Mouse (Mus musculus): Measurements from ENCODE around the gene Tent4a. TPM values are rescaled to one million over a fixed set of nuclear protein-coding genes. Genes with fewer than 3 reads are reported as not detected.
"Not testable (repeated sequence)": the region's sequence is repeated elsewhere in the genome, so short reads cannot be mapped to it uniquely, and the experiment has no call there.

The Tent4a gene
- 9.5 and 9.7 TPM in 2 replicates for total RNA-seq (2017)

DNA sequence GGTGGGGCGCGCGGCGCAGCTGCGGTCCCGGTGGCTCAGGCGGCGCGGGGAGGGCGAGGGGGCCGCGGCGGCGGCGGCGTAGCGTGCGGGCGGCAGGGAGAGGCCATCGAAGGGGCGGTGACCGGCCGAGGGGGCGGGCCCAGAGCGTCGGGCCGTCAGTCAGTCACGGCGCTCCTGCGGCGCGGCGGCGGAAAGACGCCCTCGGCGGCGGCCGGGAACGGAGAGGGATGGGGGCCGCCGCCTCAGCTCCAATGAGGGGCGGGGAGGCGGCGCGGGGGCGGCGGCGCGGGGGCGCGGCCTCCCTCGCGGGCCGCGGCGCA is at the start of gene Tent4a:
Gene Tent4a (minus strand): TSS at position 284 of the 320 bp plus-strand sequence.
- peak; percentile 40 for ATAC-seq (ENCODE audit: extremely low read depth, insufficient number of reproducible peaks, low FRiP score, poor library complexity, severe bottlenecking)

DNA sequence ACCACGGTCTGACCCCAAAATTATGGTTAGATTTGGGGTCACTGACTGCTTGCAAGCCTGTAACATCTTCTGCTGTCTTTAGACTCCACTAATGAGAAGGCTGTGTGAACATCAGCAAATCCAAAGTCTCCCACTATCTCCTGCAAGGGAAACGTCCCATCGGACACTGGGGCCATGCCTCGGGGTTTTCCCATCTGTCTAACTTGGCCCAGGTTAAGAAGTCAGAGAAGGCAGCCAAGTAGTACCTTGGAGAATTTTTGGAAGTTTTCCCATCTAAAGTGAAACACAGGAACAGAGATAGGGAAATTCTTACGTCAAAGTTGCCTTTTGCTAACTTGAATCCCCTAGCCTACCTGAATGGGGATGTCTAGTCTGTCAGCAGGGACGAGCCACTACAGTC is 49.2 kb upstream of the Tent4a start:
- no peak for ATAC-seq (ENCODE audit: extremely low read depth, insufficient number of reproducible peaks, low FRiP score, poor library complexity, severe bottlenecking)

DNA sequence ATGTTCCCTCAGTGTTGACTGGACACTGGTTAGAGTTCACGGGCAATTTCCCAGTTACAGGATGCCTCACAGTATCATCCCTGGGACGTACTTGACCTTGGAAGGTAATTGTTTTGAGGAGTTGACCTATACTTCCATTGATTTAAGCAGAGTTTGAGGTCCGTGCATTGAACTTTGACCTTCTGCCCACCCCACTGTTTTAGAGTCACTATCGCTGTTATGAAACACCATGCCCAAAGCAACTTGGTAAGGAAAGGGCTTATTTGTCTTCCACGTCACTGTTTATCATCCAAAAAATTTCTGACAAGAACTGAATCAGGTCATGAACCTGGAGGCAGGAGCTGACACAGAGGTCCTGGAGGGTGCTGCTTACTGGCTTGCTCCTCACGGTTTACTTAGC is 48.0 kb upstream of the Tent4a start:
- no peak for ATAC-seq (ENCODE audit: extremely low read depth, insufficient number of reproducible peaks, low FRiP score, poor library complexity, severe bottlenecking)

DNA sequence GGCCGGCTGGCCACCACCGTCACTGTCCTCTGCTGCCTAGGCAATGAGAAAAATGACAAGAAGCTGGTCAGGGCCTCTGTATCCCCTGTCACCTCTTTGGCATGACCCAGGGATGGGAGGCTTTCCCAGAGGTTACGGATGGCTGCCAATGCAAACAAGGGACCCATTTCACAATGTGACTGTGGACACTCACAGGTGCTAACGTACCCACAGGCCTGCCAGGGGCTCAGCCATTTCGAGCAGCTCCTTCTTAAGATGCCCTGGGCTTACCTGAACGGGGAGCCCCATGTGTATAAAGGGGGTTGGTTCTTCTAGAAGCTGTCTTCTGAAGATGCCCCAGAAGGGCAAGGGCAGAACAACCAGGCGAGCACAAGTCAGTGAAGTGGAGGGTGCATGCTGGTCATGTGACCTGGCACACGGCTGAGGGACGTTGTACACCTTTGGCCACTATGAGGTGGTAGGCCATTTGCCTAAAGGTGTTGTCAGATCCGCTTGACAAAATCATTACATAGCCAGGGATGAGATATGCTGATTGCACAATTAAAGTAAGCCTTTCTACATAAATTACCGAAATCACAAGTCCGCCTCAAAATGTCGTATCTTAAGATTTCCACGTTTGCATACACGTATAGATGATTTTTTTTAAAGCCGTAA is 42.9 kb upstream of the Tent4a start:
- ATAC-seq (ENCODE audit: extremely low read depth, insufficient number of reproducible peaks, low FRiP score, poor library complexity, severe bottlenecking) = no peak

DNA sequence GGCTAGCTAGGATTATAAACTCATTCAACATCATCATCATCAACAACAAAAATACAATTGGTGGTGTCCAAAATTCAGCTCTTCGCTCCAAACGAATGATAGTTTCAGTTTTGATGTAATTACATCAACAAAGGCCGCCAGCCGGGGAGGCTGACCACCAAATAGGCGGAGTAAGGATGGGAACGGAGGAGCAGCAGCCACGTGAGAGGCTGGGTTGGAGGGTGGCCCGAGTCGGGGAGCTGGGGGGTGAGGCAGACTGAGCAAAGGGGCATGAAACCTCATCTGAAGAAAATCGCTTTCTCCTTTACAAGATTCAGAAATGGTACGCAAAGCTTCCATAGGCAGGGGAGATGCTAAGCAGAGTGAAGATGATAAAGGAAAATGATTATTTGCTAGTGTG is 42.3 kb upstream of the Tent4a start:
- ATAC-seq (ENCODE audit: extremely low read depth, insufficient number of reproducible peaks, low FRiP score, poor library complexity, severe bottlenecking) = no peak

DNA sequence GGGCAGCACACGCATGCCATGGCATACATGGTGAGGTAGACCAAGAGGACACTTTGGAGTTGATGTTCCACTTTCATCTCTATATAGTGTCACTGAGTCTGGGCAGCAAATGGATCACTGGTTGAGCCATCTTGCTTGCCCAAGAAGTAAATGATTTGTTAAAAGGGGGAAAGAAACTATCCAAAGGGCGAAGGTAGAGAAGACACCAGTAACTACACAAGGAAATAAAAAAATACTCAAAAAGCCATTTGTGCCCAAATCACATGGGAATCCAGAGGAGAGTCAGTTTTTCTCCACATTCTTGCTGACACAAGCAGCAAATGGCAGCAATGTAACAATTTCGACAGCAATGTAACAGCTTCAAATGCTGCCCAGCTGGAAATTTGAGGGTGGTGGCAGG is 38.2 kb upstream of the Tent4a start:
- ATAC-seq (ENCODE audit: extremely low read depth, insufficient number of reproducible peaks, low FRiP score, poor library complexity, severe bottlenecking) = no peak

DNA sequence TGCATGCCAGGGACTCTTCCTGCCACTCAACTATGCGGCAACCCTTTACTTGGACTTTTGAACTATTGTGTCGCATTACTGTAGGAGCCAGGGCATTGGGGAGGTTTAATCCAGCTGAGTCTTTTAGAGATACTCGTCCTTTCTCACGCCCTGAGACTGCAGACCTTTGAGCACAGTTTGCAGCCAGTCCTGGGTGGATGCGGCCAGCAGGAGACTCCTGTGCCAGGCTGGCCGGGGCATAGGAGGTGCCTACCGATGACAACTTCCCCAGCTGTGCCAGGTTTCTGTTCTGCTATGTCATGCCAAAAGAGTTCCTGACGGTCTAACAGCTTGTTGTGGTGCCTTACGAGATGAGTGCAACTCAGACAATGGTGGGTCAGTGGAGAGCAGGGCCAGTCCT is 34.8 kb upstream of the Tent4a start:
- ATAC-seq (ENCODE audit: extremely low read depth, insufficient number of reproducible peaks, low FRiP score, poor library complexity, severe bottlenecking) = no peak

DNA sequence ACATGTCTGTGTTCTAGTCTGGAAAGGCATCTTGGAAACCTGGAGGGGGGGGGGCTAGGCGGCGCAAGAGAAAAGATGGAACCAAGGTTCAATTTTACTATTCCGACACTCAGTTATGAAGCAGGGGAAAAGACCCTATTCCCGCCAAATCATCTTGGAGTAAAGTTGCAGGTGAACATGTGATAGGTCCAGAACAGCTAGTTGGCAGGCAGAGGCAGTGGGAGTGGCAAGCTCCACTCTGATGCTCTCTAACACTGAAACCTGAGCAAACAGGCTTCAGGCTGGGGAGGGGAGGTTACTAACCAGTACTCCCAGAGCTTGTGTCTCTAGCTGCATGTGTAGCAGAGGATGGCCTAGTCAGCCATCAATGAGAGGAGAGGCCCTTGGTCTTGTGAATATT is 31.0 kb upstream of the Tent4a start:
- not testable (repeated sequence) for ATAC-seq (ENCODE audit: extremely low read depth, insufficient number of reproducible peaks, low FRiP score, poor library complexity, severe bottlenecking)

DNA sequence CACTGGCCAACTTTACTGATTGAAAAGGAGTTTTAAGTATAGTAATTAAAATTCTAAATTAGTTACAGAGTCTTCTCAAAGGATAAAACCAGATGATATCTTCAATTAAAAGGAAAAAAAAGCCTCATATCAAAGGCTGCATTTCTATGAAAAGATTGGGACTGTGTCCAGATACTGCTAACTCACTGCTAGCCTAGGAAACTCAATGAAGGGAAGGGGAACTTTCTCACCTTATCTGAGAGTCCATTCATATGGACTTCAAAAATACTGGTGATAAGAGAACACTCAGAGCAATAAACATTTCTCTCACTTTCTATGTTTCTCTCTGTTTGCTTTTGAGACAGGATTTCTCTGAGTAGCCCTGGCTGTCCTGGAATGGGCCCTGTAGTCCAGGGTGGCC is 30.2 kb upstream of the Tent4a start:
- ATAC-seq (ENCODE audit: extremely low read depth, insufficient number of reproducible peaks, low FRiP score, poor library complexity, severe bottlenecking) = no peak

DNA sequence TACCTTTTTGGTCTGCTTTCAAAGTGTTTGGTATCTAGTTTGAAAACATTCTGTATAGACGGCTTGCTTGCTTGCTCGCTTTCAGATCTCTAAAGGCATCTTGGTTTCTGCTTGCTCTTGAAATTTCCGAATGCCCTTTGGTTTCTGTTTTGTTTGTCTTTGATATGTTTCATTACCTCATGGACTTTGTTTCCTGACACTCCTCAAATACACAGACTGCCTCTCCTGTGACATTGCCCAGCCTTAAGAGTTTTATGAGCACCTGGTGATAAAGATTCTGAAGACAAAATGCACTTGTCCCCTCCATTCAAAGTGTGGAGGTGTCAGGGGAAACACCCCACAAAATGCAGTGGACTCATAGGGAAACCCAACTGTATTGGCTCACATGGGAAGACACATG is 29.5 kb upstream of the Tent4a start:
- no peak for ATAC-seq (ENCODE audit: extremely low read depth, insufficient number of reproducible peaks, low FRiP score, poor library complexity, severe bottlenecking)

DNA sequence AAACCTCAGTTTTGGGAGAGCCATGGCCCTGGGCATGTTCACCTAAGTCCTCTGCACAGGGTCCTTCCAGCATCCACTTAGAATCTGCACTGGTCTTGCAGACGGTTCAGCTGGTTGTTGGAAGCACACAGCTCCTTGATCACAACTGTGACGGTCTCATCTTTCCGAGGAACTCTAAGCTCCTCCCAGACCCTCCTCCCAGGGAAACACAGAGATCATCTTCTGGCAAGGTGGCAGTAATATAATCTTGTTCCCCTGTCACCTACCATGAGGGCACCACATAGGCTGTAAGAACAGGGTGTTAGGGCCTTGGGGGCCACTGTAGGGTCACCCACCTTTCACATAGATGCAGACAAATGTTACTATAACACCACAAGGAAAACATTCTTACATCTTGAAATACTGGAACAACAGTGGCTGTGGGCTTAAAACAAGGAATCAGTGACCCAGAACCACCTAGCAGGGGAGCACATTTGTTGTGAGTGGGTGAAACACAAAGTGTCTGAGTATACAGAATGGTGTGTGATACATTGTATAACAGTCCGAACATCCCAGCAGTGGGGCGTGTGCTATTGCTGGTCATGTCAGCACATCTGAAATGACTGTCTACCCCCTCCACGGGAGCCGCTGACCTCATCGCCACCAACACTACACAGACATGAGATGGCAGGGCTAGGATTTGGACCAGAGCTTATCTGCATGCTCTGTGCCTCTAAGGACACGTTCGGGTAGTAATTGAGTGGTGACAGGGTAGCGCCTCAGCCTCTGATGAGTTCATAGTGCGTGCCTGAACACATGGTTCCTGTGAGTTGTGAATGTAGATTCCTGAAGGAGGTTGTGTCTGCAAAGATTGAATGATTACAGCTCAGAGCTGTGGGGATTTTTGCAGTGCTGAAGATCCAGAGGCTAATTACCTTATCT is 28.5 kb upstream of the Tent4a start:
- no peak for ATAC-seq (ENCODE audit: extremely low read depth, insufficient number of reproducible peaks, low FRiP score, poor library complexity, severe bottlenecking)

DNA sequence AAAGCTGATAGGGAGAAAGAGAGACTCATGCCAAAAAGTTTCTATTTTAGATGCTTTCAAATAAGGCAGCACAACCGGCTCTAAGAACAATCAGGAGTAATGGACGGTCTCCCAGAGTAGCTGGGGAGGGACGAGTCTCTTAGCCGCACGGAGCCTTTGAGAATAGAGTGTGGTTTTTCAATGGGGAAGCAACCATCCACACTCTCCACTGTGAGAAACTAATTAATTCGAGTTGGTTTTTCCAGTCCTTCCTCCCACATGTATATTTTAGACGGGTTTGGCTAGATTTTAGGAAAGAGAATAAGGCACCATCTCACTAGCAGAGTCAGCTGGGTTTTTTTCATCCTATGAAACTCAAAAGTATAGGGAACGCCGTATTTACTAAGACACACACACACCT is 27.6 kb upstream of the Tent4a start:
- ATAC-seq (ENCODE audit: extremely low read depth, insufficient number of reproducible peaks, low FRiP score, poor library complexity, severe bottlenecking) = no peak

DNA sequence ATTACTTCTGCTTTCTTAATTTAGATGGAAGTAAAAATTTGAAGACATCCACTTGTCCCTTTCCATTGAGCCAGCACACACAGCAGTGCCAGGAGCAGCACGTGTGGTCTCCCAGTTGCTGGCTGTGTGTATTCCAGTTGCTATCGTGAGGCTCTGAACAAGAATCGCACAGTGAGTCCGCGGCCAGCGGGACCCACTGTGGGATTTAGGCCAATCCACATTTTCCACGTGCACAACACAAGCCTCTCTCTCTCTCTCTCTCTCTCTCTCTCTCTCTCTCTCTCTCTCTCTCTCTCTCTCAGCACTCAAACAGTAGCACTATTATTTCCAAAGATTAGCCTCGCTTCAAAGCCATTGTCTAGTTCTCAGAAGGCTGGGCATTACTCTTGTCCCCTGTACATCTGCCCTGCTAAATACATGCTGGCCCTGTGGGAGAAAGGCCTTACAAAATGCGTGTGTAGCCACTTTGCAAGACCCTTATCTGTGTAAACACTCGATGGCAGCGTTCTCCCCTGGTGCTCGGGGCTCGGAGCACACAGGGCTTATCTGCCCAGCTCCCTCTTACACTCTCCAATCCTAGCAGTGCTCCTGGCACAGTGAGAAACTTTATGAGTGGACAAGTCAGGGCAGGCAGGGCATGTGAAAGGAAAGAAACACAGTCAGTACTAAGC is 25.0 kb upstream of the Tent4a start:
- no peak for ATAC-seq (ENCODE audit: extremely low read depth, insufficient number of reproducible peaks, low FRiP score, poor library complexity, severe bottlenecking)

DNA sequence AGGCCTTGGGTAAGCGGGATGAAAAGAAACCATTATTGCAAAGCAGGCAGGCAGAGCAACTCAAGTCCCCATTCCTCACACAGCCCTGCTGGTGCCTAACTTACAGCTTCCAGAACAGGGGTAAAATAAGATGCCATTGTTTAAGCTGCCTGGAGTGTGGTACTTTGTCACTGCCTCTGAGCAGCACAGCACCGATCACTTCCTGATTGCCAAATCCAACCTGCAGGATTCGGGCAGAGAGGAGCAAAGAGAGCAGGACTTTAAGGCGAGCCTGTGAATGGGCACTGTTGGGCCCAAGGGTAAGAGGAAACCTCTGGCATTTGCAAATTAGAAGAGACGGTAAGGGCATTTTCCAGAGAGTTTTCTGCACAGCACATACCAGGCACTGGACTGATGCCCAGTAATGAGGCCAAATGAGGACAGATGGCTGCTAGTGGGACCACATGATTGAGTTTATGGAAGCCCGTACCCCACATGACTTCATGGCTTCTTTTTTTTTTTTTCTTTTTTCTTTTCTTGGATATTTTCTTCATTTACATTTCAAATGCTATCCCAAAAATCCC is 23.8 kb upstream of the Tent4a start:
- no peak for ATAC-seq (ENCODE audit: extremely low read depth, insufficient number of reproducible peaks, low FRiP score, poor library complexity, severe bottlenecking)

DNA sequence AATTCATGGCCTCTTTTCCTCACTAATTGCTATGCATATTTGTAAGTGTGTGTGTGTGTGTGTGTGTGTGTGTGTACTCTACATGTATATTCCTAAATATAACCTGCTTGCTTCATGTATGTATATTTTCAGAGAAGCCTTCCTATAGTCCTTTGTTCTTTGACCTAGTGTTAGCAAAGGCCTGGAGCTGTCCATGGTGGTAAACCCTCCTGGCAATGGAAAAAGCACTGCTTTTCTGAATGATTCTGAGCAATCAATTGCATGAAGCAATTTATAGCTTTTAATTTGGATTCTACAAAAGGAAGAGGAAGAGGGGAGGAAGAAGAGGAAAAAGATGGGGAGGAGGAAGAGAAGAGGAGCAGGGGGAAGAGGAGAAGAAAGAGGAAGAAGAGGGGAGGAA is 22.3 kb upstream of the Tent4a start:
- no peak for ATAC-seq (ENCODE audit: extremely low read depth, insufficient number of reproducible peaks, low FRiP score, poor library complexity, severe bottlenecking)

DNA sequence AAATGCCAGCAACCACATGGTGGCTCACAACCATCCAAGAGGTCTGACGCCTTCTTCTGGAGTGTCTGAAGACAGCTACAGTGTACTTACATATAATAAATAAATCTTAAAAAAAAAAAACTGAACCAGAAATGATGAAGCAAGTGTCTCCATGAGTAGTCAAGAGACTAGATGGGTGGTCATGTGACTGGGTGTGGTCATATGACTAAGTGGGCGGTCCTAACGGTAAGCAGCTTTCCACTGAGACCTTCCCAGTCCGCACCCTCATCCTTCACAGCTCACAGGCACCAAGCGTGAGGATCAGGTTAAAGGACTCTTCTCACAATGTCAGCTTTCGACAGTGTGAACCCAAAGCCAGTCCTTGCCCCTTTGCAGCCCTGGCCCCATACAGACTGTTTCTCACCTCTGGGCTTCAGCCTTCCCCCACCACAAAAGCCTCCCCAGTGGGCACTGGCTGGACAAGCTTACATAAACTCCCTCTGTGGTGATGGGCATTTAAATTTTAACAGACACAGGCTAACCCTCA is 21.6 kb upstream of the Tent4a start:
- no peak for ATAC-seq (ENCODE audit: extremely low read depth, insufficient number of reproducible peaks, low FRiP score, poor library complexity, severe bottlenecking)

DNA sequence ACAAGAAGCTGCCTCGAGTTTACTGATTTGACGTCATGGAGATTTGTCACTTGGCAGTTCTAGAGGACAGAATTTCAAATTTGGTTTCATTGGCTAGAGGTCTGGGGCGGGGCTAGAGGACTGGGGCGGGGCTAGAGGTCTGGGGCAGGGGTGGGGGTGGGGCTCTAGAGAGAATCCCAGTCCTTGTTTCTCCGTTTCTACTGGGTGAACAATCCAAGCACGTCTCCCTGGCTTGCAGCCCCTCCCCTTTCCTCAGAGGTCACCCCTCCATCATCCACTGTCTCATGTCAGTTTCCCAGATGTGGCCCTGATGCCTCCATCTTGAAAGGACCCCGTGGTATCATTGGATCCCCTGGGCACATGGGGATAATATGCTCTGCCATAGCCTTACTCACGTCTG is 20.6 kb upstream of the Tent4a start:
- no peak for ATAC-seq (ENCODE audit: extremely low read depth, insufficient number of reproducible peaks, low FRiP score, poor library complexity, severe bottlenecking)

DNA sequence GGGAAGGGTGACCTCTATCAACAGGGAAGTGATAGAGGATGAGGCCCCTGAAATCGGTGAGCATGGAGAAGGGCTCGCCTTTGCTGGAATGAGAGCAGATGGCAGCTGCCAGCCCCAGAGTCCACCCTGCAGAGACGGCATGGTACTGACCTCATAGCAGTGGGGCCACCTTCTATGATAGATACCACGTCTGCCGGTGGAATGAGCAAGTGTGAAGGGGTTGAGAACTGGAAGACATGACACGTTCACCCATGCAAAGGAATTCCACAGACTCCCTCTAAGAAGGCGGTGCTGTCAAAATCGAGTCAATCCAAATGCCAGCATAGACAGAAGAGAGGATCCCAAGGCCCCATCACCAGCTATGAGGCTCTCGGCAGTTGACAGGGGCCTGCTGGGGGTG is 19.8 kb upstream of the Tent4a start:
- no peak for ATAC-seq (ENCODE audit: extremely low read depth, insufficient number of reproducible peaks, low FRiP score, poor library complexity, severe bottlenecking)

DNA sequence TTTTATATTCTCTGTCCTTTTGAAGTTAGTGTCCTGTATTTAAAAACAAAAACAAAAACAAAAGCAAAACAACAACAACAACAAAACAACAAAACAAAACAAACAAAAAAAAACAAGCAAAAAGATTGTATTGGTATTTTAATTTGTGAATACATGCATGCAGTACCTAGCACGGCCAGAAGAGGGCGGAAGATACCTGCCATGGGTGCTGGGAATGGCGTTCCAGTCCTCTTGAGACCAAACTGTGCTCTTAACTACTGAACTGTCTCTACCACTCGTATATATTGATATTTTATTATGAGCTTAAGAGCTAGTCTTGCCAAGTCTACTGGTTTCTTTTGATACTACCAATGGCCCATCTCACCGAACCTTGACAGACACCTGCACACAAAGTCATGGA is 18.6 kb upstream of the Tent4a start:
- peak; percentile 60; the same call in 1 of the 2 replicates for ATAC-seq (ENCODE audit: extremely low read depth, insufficient number of reproducible peaks, low FRiP score, poor library complexity, severe bottlenecking)

DNA sequence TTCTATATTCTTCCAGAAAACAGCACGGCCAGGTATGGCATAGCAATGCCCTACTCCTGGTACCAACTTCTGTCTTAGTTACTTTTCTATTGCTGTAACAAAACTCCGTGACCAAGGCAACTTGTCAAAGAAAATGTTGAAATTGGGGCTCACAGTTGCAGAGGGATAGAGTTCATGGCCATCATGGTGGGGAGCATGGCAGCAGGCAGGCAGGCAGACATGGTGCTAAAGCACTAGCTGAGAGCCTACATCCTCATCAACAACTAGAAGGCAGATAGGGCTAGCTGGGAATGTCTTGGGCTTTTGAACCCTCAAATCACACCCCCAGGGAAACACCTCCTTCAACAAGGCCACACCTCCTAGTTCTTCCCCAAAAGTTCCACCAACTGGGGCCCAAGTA is 16.4 kb upstream of the Tent4a start:
- no peak for ATAC-seq (ENCODE audit: extremely low read depth, insufficient number of reproducible peaks, low FRiP score, poor library complexity, severe bottlenecking)

Data from neutrophil, adult 5-6 weeks (primary cell).